Mouse (Mus musculus): ENCODE measurements around the gene Plekhh3.
"Not testable (repeated sequence)": the region's sequence is repeated elsewhere in the genome, so short reads cannot be mapped to it uniquely, and the experiment has no call there.

Plekhh3 gene

GRCm38 (mm10) chr11:101170354-101170810, 769 bp downstream of the Plekhh3 start, which contains the start of gene Cntnap1:
Gene Cntnap1, plus strand, starts transcription at chr11:101170523.
- DNase-seq (ENCODE audit: low read depth) = no peak

- no peak for DNase-seq (ENCODE audit: low read depth)
Measured at GRCm38 (mm10) chr11:101169301-101170107, 1.6 kb downstream of the Plekhh3 start.

GRCm38 (mm10) chr11:101168301-101168980, 2.7 kb downstream of the Plekhh3 start:
- no peak for DNase-seq (ENCODE audit: low read depth)

- no peak for DNase-seq (ENCODE audit: low read depth)
Measured at GRCm38 (mm10) chr11:101167963-101168300, 3.2 kb downstream of the Plekhh3 start.

- no peak for DNase-seq (ENCODE audit: low read depth)
Measured at GRCm38 (mm10) chr11:101167211-101167962, 3.8 kb downstream of the Plekhh3 start.

GRCm38 (mm10) chr11:101166357-101166756, 4.8 kb downstream of the Plekhh3 start:
- no peak for DNase-seq (ENCODE audit: low read depth)

GRCm38 (mm10) chr11:101164677-101165580, 6.2 kb downstream of the Plekhh3 start:
- DNase-seq (ENCODE audit: low read depth) = no peak

- no peak for DNase-seq (ENCODE audit: low read depth)
Measured at GRCm38 (mm10) chr11:101164351-101164665, 6.8 kb downstream of the Plekhh3 start.

- DNase-seq (ENCODE audit: low read depth) = no peak
Measured at GRCm38 (mm10) chr11:101163476-101164350, 7.4 kb downstream of the Plekhh3 start.

GRCm38 (mm10) chr11:101162772-101163171, 8.4 kb downstream of the Plekhh3 start:
- DNase-seq (ENCODE audit: low read depth) = no peak

- DNase-seq (ENCODE audit: low read depth) = no peak
Measured at GRCm38 (mm10) chr11:101162301-101162700, 8.8 kb downstream of the Plekhh3 start.

GRCm38 (mm10) chr11:101161551-101161950, 9.6 kb downstream of the Plekhh3 start:
- DNase-seq (ENCODE audit: low read depth) = no peak

GRCm38 (mm10) chr11:101160981-101161505, 10.1 kb downstream of the Plekhh3 start:
- not testable (repeated sequence) for DNase-seq (ENCODE audit: low read depth)

GRCm38 (mm10) chr11:101160151-101160550, 11.0 kb downstream of the Plekhh3 start:
- DNase-seq (ENCODE audit: low read depth) = not testable (repeated sequence)

- DNase-seq (ENCODE audit: low read depth) = no peak
Measured at GRCm38 (mm10) chr11:101155728-101156371, 15.3 kb downstream of the Plekhh3 start, which contains the start of gene Tubg2. Gene Tubg2, plus strand, starts transcription at chr11:101155907.

- no peak for DNase-seq (ENCODE audit: low read depth)
Measured at GRCm38 (mm10) chr11:101155151-101155550, 16.0 kb downstream of the Plekhh3 start.

- no peak for DNase-seq (ENCODE audit: low read depth)
Measured at GRCm38 (mm10) chr11:101154648-101155047, 16.5 kb downstream of the Plekhh3 start.

GRCm38 (mm10) chr11:101152825-101153224, 18.3 kb downstream of the Plekhh3 start:
- DNase-seq (ENCODE audit: low read depth) = no peak

GRCm38 (mm10) chr11:101151063-101151462, 20.1 kb downstream of the Plekhh3 start:
- DNase-seq (ENCODE audit: low read depth) = no peak

All from c-Kit-positive CD71-positive TER-119-negative erythroid progenitor cells, embryonic 14.5 days (primary cell).